Mouse (Mus musculus): Measurements from ENCODE around the gene Mafg. TPM values are rescaled to one million over a fixed set of nuclear protein-coding genes. Genes with fewer than 3 reads are reported as not detected.

Mafg gene
- polyA plus RNA-seq, 1 experiment from 2014 or later: 19.8 TPM

- no peak for DNase-seq (ENCODE audit: low spot score)
- no peaks in the 10 kb centered on the region for H3K27me3 ChIP-seq (ENCODE audit: low read depth, poor library complexity, severe bottlenecking)
- 84% methylated on average over 7 of the region's 7 CpGs for WGBS
- no peak overlapping the region for H3K27ac ChIP-seq (replicated peaks)
- H3K4me1 ChIP-seq: peaks cover 50% of the 10 kb centered on the region
- no peaks in the 10 kb centered on the region for H3K9me3 ChIP-seq (replicated peaks)
- H3K4me3 ChIP-seq: peak overlapping the region; percentile 18; the same call in 1 of the 2 replicates
- peaks cover 41% of the 10 kb centered on the region for H3K36me3 ChIP-seq
Observed at GRCm38 (mm10) chr11:120577211-120578023, 56.0 kb downstream of the Mafg start.

DNA sequence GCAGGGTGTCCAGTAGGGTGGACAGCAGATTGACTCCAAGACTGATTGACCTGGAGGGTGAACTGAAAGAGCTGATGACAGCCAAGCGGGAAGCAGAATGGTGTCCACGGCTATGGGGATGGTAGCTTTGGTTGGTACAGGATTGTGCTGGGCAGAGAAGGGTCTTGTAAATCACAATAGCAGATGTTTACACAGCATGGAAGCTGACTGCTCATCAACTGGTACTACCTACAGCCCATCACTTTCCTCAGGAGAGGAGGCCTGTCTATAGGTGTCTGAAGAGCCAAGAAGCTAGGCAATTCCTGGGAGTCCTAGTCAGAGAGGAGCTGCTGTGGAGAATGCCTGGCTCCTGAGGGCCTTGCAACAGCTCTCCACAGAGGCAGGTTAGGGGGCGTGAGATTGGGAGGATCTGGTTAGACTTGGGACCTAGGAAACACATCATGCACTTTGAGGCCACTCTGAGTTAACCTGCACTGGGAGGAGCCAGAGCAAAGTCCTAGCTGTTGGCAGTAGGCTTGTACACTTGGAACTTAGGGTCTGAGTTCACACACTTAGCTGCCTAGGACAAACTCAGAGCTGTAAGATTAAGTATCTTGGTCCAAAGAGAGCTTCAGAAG lies 56.9 kb downstream of the Mafg start:
- DNase-seq (ENCODE audit: low spot score): no peak
- Histone ChIP-seq H3K4me1 (peaks cover 48% of the 10 kb centered on the region), H3K9me3 (replicated peaks) (no peaks in the 10 kb centered on the region), H3K27ac (replicated peaks) (no peak overlapping the region), H3K36me3 (peaks cover 44% of the 10 kb centered on the region), H3K4me3 (no peak overlapping the region), H3K27me3 (ENCODE audit: low read depth, poor library complexity, severe bottlenecking) (no peaks in the 10 kb centered on the region)
- 90% methylated on average over 3 of the region's 3 CpGs for WGBS

- Histone ChIP-seq H3K9me3 (replicated peaks) (no peaks in the 10 kb centered on the region), H3K27me3 (ENCODE audit: low read depth, poor library complexity, severe bottlenecking) (no peaks in the 10 kb centered on the region), H3K27ac (replicated peaks) (no peak overlapping the region), H3K4me3 (no peak overlapping the region), H3K36me3 (peaks cover 49% of the 10 kb centered on the region), H3K4me1 (peaks cover 53% of the 10 kb centered on the region)
- no peak for DNase-seq (ENCODE audit: low spot score)
Observed at GRCm38 (mm10) chr11:120575940-120576339, 57.5 kb downstream of the Mafg start.

Small RNAs within 50 kb of the gene (microRNA-seq; reads per million reads assigned to microRNA genes)
- 2.1 reads per million for gene Mir6936

Other genes starting within 250 kb of the Mafg start
- gene Nploc4, start 195.9 kb downstream of the Mafg start, polyA plus RNA-seq (2016; fragmentation: Nextera tagmentation; extraction: Ambion mirVana): 45.1 and 46.5 TPM in 2 replicates
- gene Tspan10, start 191.0 kb downstream of the Mafg start, polyA plus RNA-seq (2016; fragmentation: Nextera tagmentation; extraction: Ambion mirVana): 0.39 TPM in 1 of 2 replicates, not detected in the other
- 0.20 and 0.53 TPM in 2 replicates for gene Pde6g, start 180.1 kb downstream of the Mafg start, polyA plus RNA-seq (2016; fragmentation: Nextera tagmentation; extraction: Ambion mirVana)
- 9.0 and 11.8 TPM in 2 replicates for gene Oxld1, start 175.5 kb downstream of the Mafg start, polyA plus RNA-seq (2016; fragmentation: Nextera tagmentation; extraction: Ambion mirVana)
- 38.9 and 41.8 TPM in 2 replicates for gene Ccdc137, start 175.5 kb downstream of the Mafg start, polyA plus RNA-seq (2016; fragmentation: Nextera tagmentation; extraction: Ambion mirVana)
- 61.8 and 64.0 TPM in 2 replicates for gene Arl16, start 166.0 kb downstream of the Mafg start, polyA plus RNA-seq (2016; fragmentation: Nextera tagmentation; extraction: Ambion mirVana)
- gene Mrpl12, start 149.0 kb downstream of the Mafg start, polyA plus RNA-seq (2016; fragmentation: Nextera tagmentation; extraction: Ambion mirVana): 167 and 194 TPM in 2 replicates
- gene Slc25a10, start 141.8 kb downstream of the Mafg start, polyA plus RNA-seq (2016; fragmentation: Nextera tagmentation; extraction: Ambion mirVana): 50.1 and 53.4 TPM in 2 replicates
- 0.26 and 0.27 TPM in 2 replicates for gene Gcgr, start 102.9 kb downstream of the Mafg start, polyA plus RNA-seq (2016; fragmentation: Nextera tagmentation; extraction: Ambion mirVana)
- 226 and 238 TPM in 2 replicates for gene Mcrip1, start 83.9 kb downstream of the Mafg start, polyA plus RNA-seq (2016; fragmentation: Nextera tagmentation; extraction: Ambion mirVana)
- not detected in 2 replicates for gene Ppp1r27, start 82.5 kb downstream of the Mafg start, polyA plus RNA-seq (2016; fragmentation: Nextera tagmentation; extraction: Ambion mirVana)
- gene P4hb, start 60.3 kb downstream of the Mafg start, polyA plus RNA-seq (2016; fragmentation: Nextera tagmentation; extraction: Ambion mirVana): 534 and 562 TPM in 2 replicates
- 743 and 777 TPM in 2 replicates for gene Arhgdia, start 52.0 kb downstream of the Mafg start, polyA plus RNA-seq (2016; fragmentation: Nextera tagmentation; extraction: Ambion mirVana)
- gene Alyref, start 35.2 kb downstream of the Mafg start, polyA plus RNA-seq (2016; fragmentation: Nextera tagmentation; extraction: Ambion mirVana): 605 and 647 TPM in 2 replicates
- 216 and 231 TPM in 2 replicates for gene Anapc11, start 35.2 kb downstream of the Mafg start, polyA plus RNA-seq (2016; fragmentation: Nextera tagmentation; extraction: Ambion mirVana)
- gene Npb, start 25.1 kb downstream of the Mafg start, polyA plus RNA-seq (2016; fragmentation: Nextera tagmentation; extraction: Ambion mirVana): 0.65 and 0.66 TPM in 2 replicates
- gene Pcyt2, start 15.7 kb downstream of the Mafg start, polyA plus RNA-seq (2016; fragmentation: Nextera tagmentation; extraction: Ambion mirVana): 140 and 151 TPM in 2 replicates
- 34.2 and 37.4 TPM in 2 replicates for gene Sirt7, start 8.4 kb downstream of the Mafg start, polyA plus RNA-seq (2016; fragmentation: Nextera tagmentation; extraction: Ambion mirVana)
- gene Pycr1, start 10.2 kb upstream of the Mafg start, polyA plus RNA-seq (2016; fragmentation: Nextera tagmentation; extraction: Ambion mirVana): 37.6 and 43.4 TPM in 2 replicates
- gene Myadml2, start 14.6 kb upstream of the Mafg start, polyA plus RNA-seq (2016; fragmentation: Nextera tagmentation; extraction: Ambion mirVana): 0.15 TPM in 1 of 2 replicates, not detected in the other
- 3.3 and 3.6 TPM in 2 replicates for gene Notum, start 27.6 kb upstream of the Mafg start, polyA plus RNA-seq (2016; fragmentation: Nextera tagmentation; extraction: Ambion mirVana)
- gene Aspscr1, start 39.4 kb upstream of the Mafg start, polyA plus RNA-seq (2016; fragmentation: Nextera tagmentation; extraction: Ambion mirVana): 150 and 161 TPM in 2 replicates
- gene Cenpx, start 80.1 kb upstream of the Mafg start, polyA plus RNA-seq (2016; fragmentation: Nextera tagmentation; extraction: Ambion mirVana): 132 and 133 TPM in 2 replicates
- 57.0 and 57.7 TPM in 2 replicates for gene Lrrc45, start 80.3 kb upstream of the Mafg start, polyA plus RNA-seq (2016; fragmentation: Nextera tagmentation; extraction: Ambion mirVana)
- 32.4 and 41.9 TPM in 2 replicates for gene Rac3, start 87.9 kb upstream of the Mafg start, polyA plus RNA-seq (2016; fragmentation: Nextera tagmentation; extraction: Ambion mirVana)
- gene Dcxr, start 93.7 kb upstream of the Mafg start, polyA plus RNA-seq (2016; fragmentation: Nextera tagmentation; extraction: Ambion mirVana): 13.0 and 13.7 TPM in 2 replicates
- gene Cbr2, start 98.5 kb upstream of the Mafg start, polyA plus RNA-seq (2016; fragmentation: Nextera tagmentation; extraction: Ambion mirVana): 0.59 and 1.3 TPM in 2 replicates
- 9.4 and 12.9 TPM in 2 replicates for gene Hmga1b, start 129.2 kb upstream of the Mafg start, polyA plus RNA-seq (2016; fragmentation: Nextera tagmentation; extraction: Ambion mirVana)
- 43.4 and 55.9 TPM in 2 replicates for gene Rfng, start 150.6 kb upstream of the Mafg start, polyA plus RNA-seq (2016; fragmentation: Nextera tagmentation; extraction: Ambion mirVana)
- 287 TPM in 2 replicates for gene Gps1, start 150.7 kb upstream of the Mafg start, polyA plus RNA-seq (2016; fragmentation: Nextera tagmentation; extraction: Ambion mirVana)
- gene Dus1l, start 162.8 kb upstream of the Mafg start, polyA plus RNA-seq (2016; fragmentation: Nextera tagmentation; extraction: Ambion mirVana): 94.4 and 99.2 TPM in 2 replicates
- 118 and 131 TPM in 2 replicates for gene Fasn, start 190.9 kb upstream of the Mafg start, polyA plus RNA-seq (2016; fragmentation: Nextera tagmentation; extraction: Ambion mirVana)